Mouse (Mus musculus): ENCODE results near the gene Col4a2. TPM values are rescaled to one million over a fixed set of nuclear protein-coding genes. Genes with fewer than 3 reads are reported as not detected.

Col4a2 gene
- total RNA-seq (2021): 100 to 1,000 TPM; 558 to 588 TPM

GRCm38 (mm10) chr8:11312349-11313175 lies at the start of gene Col4a2, which contains the start of gene Col4a1:
Col4a2 (plus strand) TSS chr8:11312805.
Col4a1 (minus strand) TSS chr8:11312826.
- peak; percentile 88 for DNase-seq

GRCm38 (mm10) chr8:11263848-11264247 lies 48.8 kb upstream of the Col4a2 start:
- DNase-seq: no peak

GRCm38 (mm10) chr8:11265971-11266370 lies 46.6 kb upstream of the Col4a2 start:
- DNase-seq: no peak

- DNase-seq: no peak
Observed at GRCm38 (mm10) chr8:11266471-11266870, 46.1 kb upstream of the Col4a2 start.

- no peak for DNase-seq
Observed at GRCm38 (mm10) chr8:11268753-11269152, 43.9 kb upstream of the Col4a2 start.

- DNase-seq: no peak
Observed at GRCm38 (mm10) chr8:11270826-11271225, 41.8 kb upstream of the Col4a2 start.

GRCm38 (mm10) chr8:11272205-11272604 lies 40.4 kb upstream of the Col4a2 start:
- DNase-seq: no peak

- DNase-seq: peak; percentile 66
Observed at GRCm38 (mm10) chr8:11273506-11274158, 39.0 kb upstream of the Col4a2 start.

GRCm38 (mm10) chr8:11274415-11274814 lies 38.2 kb upstream of the Col4a2 start:
- DNase-seq: no peak

GRCm38 (mm10) chr8:11276286-11276685 lies 36.3 kb upstream of the Col4a2 start:
- no peak for DNase-seq

GRCm38 (mm10) chr8:11277602-11278051 lies 35.0 kb upstream of the Col4a2 start:
- no peak for DNase-seq

GRCm38 (mm10) chr8:11278101-11278611 lies 34.4 kb upstream of the Col4a2 start:
- peak; percentile 70 for DNase-seq

GRCm38 (mm10) chr8:11279296-11279826 lies 33.2 kb upstream of the Col4a2 start:
- peak; percentile 44 for DNase-seq

GRCm38 (mm10) chr8:11280721-11281268 lies 31.8 kb upstream of the Col4a2 start:
- no peak for DNase-seq

GRCm38 (mm10) chr8:11282139-11282538 lies 30.5 kb upstream of the Col4a2 start:
- no peak for DNase-seq

- no peak for DNase-seq
Observed at GRCm38 (mm10) chr8:11282696-11283095, 29.9 kb upstream of the Col4a2 start.

- DNase-seq: peak; percentile 48
Observed at GRCm38 (mm10) chr8:11283217-11283616, 29.4 kb upstream of the Col4a2 start.

GRCm38 (mm10) chr8:11285437-11285836 lies 27.2 kb upstream of the Col4a2 start:
- DNase-seq: no peak

GRCm38 (mm10) chr8:11287139-11287538 lies 25.5 kb upstream of the Col4a2 start:
- no peak for DNase-seq

GRCm38 (mm10) chr8:11288286-11288685 lies 24.3 kb upstream of the Col4a2 start:
- no peak for DNase-seq

- DNase-seq: no peak
Observed at GRCm38 (mm10) chr8:11290533-11290932, 22.1 kb upstream of the Col4a2 start.

GRCm38 (mm10) chr8:11292611-11293010 lies 20.0 kb upstream of the Col4a2 start:
- no peak for DNase-seq
